Mouse (Mus musculus) ES-E14 (cell line): Measurements from ENCODE around the gene Pex12. TPM values are rescaled to one million over a fixed set of nuclear protein-coding genes. Genes with fewer than 3 reads are reported as not detected.

Source experiments
- DNase-seq: peaks from one replicate; pipeline ENCODE4 v3.0.0-alpha.2; 2013; ENCODE audit warnings: low read depth, low spot score
- H3K27ac ChIP-seq: 2 replicates; pipeline ENCODE4 v1.5.1; 2012; ENCODE audit warnings: low read depth, mild to moderate bottlenecking, low read length, moderate library complexity, mixed read lengths; ENCODE audit not compliant: poor library complexity, insufficient read depth, severe bottlenecking
- H3K36me3 ChIP-seq: 2 replicates; pipeline ENCODE4 v1.6.1; 2012; ENCODE audit warnings: mild to moderate bottlenecking, low read length, moderate library complexity, mixed read lengths; ENCODE audit not compliant: control insufficient read depth, poor library complexity, insufficient read depth, severe bottlenecking
- H3K4me1 ChIP-seq, 2 experiments: fragments of 150-350 bp in 1 of 2; sonication (generic) in 1 of 2; 2 replicates each; pipeline ENCODE4 v1.6.1; 2012; ENCODE audit warnings: low read length in 2 of 2, mild to moderate bottlenecking in 1 of 2, mixed read lengths in 1 of 2; ENCODE audit not compliant: control insufficient read depth in 2 of 2, insufficient read depth in 2 of 2, poor library complexity in 1 of 2
- H3K4me3 ChIP-seq, 2 experiments: fragments of 150-350 bp in 1 of 2; sonication (generic) in 1 of 2; 2 replicates each; pipeline ENCODE4 v1.5.1; 2012; ENCODE audit warnings: low read length in 2 of 2, low read depth in 1 of 2, mild to moderate bottlenecking in 1 of 2, mixed read lengths in 1 of 2; ENCODE audit not compliant: insufficient read depth in 1 of 2, poor library complexity in 1 of 2, severe bottlenecking in 1 of 2
- H3K9ac ChIP-seq: 2 replicates; pipeline ENCODE4 v1.6.1; 2012; ENCODE audit warnings: low read depth, mild to moderate bottlenecking, low read length, mixed read lengths; ENCODE audit not compliant: poor library complexity, insufficient read depth, severe bottlenecking
- H3K9me3 ChIP-seq: fragments of 150-350 bp; sonication (generic); 2 replicates; pipeline ENCODE4 v1.6.1; 2012; ENCODE audit warnings: low read depth, mild to moderate bottlenecking, low read length; ENCODE audit not compliant: control insufficient read depth, insufficient read depth
- CHD2 ChIP-seq: IDR thresholded peaks from 2 replicates; pipeline ENCODE4 v1.6.1; 2014; ENCODE audit warnings: mild to moderate bottlenecking, low read depth, low read length, inconsistent platforms
- HCFC1 ChIP-seq: IDR thresholded peaks from 2 replicates; pipeline ENCODE4 v1.6.1; 2012; ENCODE audit warnings: low read length, inconsistent platforms, borderline replicate concordance; ENCODE audit not compliant: insufficient read depth
- MAFK ChIP-seq: IDR thresholded peaks from 2 replicates; pipeline ENCODE4 v1.6.1; 2014; ENCODE audit warnings: mild to moderate bottlenecking, low read depth, low read length, inconsistent platforms; ENCODE audit not compliant: insufficient read depth
- ZC3H11A ChIP-seq: IDR thresholded peaks from 2 replicates; pipeline ENCODE4 v1.6.1; 2012; ENCODE audit warnings: low read depth, mild to moderate bottlenecking, inconsistent platforms, low read length, borderline replicate concordance
- ZNF384 ChIP-seq: IDR thresholded peaks from 2 replicates; pipeline ENCODE4 v1.6.1; 2012; ENCODE audit warnings: low read depth, low read length, inconsistent platforms
- in situ Hi-C, 2 experiments: fragments of 600-800 bp; cut with MboI; formaldehyde crosslinking; loops; one replicate each; pipeline ENCODE4 v1.15.1; 2025; ENCODE audit warnings: low sequenced_read_pairs in 2 of 2, inconsistent platforms in 1 of 2; ENCODE audit not compliant: unreplicated experiment in 2 of 2
- total RNA-seq: library from RNA; depleted of rRNA; stranded (reverse); fragments of 300-350 nt; gene quantifications from 2 replicates; pipeline ENCODE4 v1.2.3, GENCODE M21; 2012

Pex12 gene
- total RNA-seq, 1 experiment = 10.0 TPM

DNA sequence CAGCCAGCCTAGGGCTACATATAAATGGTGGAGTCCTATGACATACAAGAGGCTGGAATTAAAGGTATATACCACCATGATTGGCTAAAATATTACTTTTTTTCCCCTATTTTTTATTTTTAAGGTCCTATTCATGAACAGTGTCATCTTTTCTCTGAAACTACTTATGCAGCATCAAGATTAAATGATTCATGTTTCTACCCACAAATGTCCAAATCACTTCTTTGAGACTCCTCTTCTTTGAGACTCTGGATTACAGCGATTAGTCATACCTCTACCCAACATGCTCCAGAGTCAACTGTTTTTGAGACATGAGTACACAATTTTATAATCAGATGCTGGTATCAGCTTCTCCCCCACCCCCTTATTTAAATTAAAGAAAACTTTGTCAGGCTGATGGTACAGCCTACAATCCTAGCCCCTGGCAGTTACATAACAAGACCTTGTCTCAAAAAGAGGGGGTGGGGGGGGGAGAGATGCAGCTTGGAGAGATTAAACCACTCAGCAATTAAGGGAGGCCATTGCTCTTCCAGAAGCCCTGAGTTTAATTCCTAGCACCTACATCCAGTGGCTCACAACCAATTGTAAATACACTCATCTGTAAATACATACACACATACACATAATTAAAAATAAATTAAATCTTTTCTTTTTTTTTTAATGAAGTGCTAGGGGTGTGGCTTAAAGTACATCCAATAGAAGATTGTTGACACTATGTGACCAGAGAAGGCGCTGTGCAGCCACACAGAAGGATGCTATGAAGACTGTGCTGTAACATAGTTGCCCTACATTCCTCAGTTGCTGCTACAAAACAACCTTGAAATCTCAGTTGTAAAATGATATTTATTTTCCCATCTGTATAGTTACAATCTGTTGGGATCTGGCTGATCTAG, 30.2 kb downstream of the Pex12 start:
- in situ Hi-C loops = no loop called here
- H3K4me1 ChIP-seq = no peaks in the 10 kb centered on the region
- no peaks in the 10 kb centered on the region for H3K9me3 ChIP-seq
- no peak overlapping the region for H3K4me3 ChIP-seq
- H3K27ac ChIP-seq = no peak overlapping the region
- TF ChIP-seq ZNF384 = no peak
- TF ChIP-seq ZC3H11A = no peak
- TF ChIP-seq CHD2 = no peak
- TF ChIP-seq HCFC1 = no peak
- no peak for TF ChIP-seq MAFK
- no peak overlapping the region for H3K9ac ChIP-seq
- peak; percentile 34 for DNase-seq
- no peaks in the 10 kb centered on the region for H3K36me3 ChIP-seq

GRCm38 (mm10) chr11:83271151-83271950, 31.0 kb downstream of the Pex12 start:
- Histone ChIP-seq H3K4me1 (no peaks in the 10 kb centered on the region), H3K4me3 (peak overlapping the region; percentile 69 to 70), H3K9me3 (no peaks in the 10 kb centered on the region), H3K36me3 (no peaks in the 10 kb centered on the region), H3K27ac (peak overlapping the region; percentile 59; the same call in 1 of the 2 replicates), H3K9ac (peak overlapping the region; percentile 69)
- TF ChIP-seq ZC3H11A (no peak), HCFC1 (no peak), MAFK (no peak), CHD2 (no peak), ZNF384 (no peak)
- peak; percentile 79 for DNase-seq
- in situ Hi-C loops = no loop called here

- Histone ChIP-seq H3K9ac (peak overlapping the region; percentile 69), H3K36me3 (no peaks in the 10 kb centered on the region), H3K27ac (no peak overlapping the region), H3K9me3 (no peaks in the 10 kb centered on the region), H3K4me3 (peak overlapping the region; percentile 69 to 70), H3K4me1 (no peaks in the 10 kb centered on the region)
- DNase-seq = peak; percentile 36
- TF ChIP-seq CHD2 (no peak), ZC3H11A (no peak)
- in situ Hi-C loops = no loop called here
Observed at GRCm38 (mm10) chr11:83270842-83271150, 31.6 kb downstream of the Pex12 start.

DNA sequence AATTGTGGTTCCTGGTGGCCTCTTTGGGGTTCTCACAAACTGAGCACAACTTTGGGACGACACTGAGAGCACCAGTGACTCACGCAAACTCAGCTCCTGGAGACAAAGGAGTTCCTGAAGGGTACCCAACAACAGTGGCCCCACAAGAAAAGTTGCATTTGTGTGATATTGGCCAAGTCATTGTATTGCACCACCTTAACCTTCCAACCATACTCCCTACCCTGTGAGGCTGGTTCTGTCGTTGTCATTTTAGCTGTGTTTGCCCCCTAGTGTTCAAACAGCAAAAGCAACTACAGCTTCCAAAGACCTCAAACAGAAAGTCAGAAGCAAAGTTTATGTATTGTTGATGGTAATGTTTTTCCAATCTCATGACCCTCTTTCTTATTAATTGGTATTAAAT, 39.2 kb downstream of the Pex12 start:
- H3K27ac ChIP-seq = no peak overlapping the region
- H3K36me3 ChIP-seq = no peaks in the 10 kb centered on the region
- no peak overlapping the region for H3K9ac ChIP-seq
- H3K9me3 ChIP-seq = no peaks in the 10 kb centered on the region
- TF ChIP-seq CHD2 = no peak
- TF ChIP-seq ZC3H11A = no peak
- TF ChIP-seq MAFK = no peak
- no peak overlapping the region for H3K4me3 ChIP-seq
- no peak for DNase-seq
- no peaks in the 10 kb centered on the region for H3K4me1 ChIP-seq
- in situ Hi-C loops = no loop called here
